Mouse (Mus musculus): Measurements from ENCODE around the gene Btnl9.

- no peak for TF ChIP-seq CTCF (IDR thresholded peaks at IDR 0.05 in 2 of 3, conservative IDR thresholded peaks at IDR 0.05 in 1 of 3; ENCODE audit: control insufficient read depth in 1 of 3, insufficient read depth in 1 of 3, low read depth in 2 of 3, low read length in 3 of 3, poor library complexity in 1 of 3, severe bottlenecking in 1 of 3)
- no peak for TF ChIP-seq GATA1 (IDR thresholded peaks at IDR 0.05; ENCODE audit: low read depth, low read length)
- TF ChIP-seq CHD2 (IDR thresholded peaks at IDR 0.05; ENCODE audit: low read length), result no peak
- TF ChIP-seq POLR2A (IDR thresholded peaks at IDR 0.05; ENCODE audit: control insufficient read depth in 1 of 2, insufficient read depth in 1 of 2, low read depth in 1 of 2, low read length in 2 of 2, poor library complexity in 1 of 2), result no peak
- TF ChIP-seq TBP (IDR thresholded peaks at IDR 0.05; ENCODE audit: low read depth, low read length), result no peak
- TF ChIP-seq MXI1 (IDR thresholded peaks at IDR 0.05; ENCODE audit: low read depth, low read length), result no peak
- TF ChIP-seq TCF12 (IDR thresholded peaks at IDR 0.05; ENCODE audit: low read depth, low read length), result no peak
- no peak for TF ChIP-seq ZC3H11A (IDR thresholded peaks at IDR 0.05; ENCODE audit: low read depth, low read length)
- TF ChIP-seq NELFE (IDR thresholded peaks at IDR 0.05; ENCODE audit: low read depth, low read length), result no peak
- TF ChIP-seq HCFC1 (IDR thresholded peaks at IDR 0.05; ENCODE audit: low read depth, low read length), result no peak
- no peak for TF ChIP-seq ZNF384 (IDR thresholded peaks at IDR 0.05; ENCODE audit: low read depth, low read length)
- no peak for TF ChIP-seq SMC3 (IDR thresholded peaks at IDR 0.05; ENCODE audit: low read depth, low read length)
Measured at GRCm38 (mm10) chr11:49186955-49187488, at the start of gene Btnl9.
